Mouse (Mus musculus) mature B cell (primary cell): ENCODE results near the gene Edem1.

Source experiments
- in situ Hi-C: fragments of 300-500 bp; cut with MboI; formaldehyde crosslinking; loops from 2 replicates; pipeline ENCODE4 v1.14.3; 2019

Gene Edem1

GRCm38 (mm10) chr6:108828234-108828868 is at the start of gene Edem1:
TSS of gene Edem1 (plus strand) at chr6:108828641.
- in situ Hi-C loops = no loop called here

DNA sequence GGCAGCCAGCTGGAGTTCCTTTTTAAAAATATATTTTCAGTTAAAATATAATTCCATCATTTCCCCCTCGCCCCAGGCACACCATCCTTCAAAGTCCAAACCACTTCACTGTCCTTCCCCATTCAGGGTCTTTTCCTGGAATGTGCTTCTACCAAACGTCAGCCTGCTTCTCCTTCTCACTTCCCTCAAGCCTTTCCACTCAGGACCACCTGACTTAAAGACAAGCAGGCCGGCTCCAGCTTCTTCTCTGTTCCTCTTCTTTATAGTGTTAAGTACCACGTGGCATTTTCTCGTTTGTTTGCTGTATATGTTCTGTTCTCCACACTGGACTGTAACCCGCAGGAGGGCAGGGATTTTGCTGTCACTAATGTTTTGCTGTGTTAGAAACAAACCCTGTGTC is 46.6 kb upstream of the Edem1 start:
- in situ Hi-C loops = no loop called here

- in situ Hi-C loops = no loop called here
These were observed 45.8 kb upstream of the Edem1 start, which contains the start of gene Arl8b for GRCm38 (mm10) chr6:108782526-108783183. TSS of gene Arl8b (plus strand) at chr6:108783099.

DNA sequence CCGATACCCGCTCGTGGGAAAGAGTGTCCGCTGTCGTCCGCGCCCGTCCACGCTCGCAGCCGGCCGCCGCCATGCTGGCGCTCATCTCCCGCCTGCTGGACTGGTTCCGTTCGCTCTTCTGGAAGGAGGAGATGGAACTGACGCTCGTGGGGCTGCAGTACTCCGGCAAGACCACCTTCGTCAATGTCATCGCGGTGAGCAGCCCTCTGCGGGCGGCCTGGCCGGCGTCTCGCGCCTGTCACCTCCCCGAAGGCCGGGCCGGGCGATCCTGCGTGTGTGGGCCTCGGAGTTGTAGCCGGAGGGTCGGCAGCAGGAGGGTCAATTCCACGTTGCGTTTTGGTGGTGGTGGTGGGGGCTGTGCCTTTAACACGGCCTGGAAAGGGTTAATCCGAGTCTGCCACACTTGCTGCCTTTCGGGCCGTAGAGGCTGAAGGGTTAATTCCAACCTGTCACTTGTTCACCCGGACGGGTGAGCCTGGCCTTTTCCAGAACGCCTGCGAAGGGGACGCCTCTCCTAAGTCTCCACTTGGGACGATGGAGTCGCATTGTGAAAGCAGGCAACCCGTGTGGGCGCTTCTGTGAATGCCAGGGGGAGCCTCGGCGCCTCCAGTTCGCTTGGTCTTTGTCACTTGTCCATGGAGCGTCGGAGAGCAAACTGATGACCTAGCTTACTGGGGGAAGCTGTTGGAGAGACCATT is 45.1 kb upstream of the Edem1 start:
- in situ Hi-C loops = no loop called here

DNA sequence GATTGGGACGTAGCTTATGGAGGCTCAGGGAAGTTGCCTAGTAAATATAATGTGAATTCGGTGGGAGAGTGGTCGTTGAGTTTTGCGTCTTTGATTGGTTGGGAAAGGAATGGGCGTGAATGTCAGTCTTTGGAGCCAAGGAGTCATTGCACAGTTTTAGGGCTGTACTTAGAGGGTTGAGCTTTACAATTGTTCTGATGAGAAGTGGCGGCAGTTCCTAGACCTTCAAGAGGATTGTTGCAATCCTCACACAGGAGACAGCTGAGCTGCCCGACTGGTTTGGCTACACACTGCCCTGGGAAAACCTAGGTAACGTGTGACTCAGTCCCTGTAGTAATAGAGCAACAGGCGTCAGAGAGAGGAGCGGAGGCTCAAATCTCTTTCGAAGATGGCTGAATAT is 44.4 kb upstream of the Edem1 start:
- in situ Hi-C loops = no loop called here

DNA sequence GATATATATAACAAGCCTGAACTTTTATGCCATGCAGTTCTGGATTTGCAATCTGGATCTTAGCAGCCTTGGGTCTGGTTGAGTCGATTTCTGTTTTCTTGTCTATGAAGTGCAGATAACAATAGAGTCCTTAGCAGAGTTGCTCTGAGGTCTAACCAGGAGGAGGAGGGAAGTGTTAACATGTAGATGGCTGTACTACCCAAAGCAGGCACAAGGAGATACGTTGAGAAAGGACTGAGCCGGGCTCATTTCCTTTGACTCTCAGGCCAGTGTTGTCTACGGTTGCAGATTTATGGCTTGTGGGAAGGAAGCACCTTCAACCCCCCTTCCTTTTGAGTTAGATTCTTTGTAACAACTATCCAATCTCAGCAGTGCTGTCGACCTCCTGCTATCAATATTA is 43.6 kb upstream of the Edem1 start:
- in situ Hi-C loops = no loop called here

DNA sequence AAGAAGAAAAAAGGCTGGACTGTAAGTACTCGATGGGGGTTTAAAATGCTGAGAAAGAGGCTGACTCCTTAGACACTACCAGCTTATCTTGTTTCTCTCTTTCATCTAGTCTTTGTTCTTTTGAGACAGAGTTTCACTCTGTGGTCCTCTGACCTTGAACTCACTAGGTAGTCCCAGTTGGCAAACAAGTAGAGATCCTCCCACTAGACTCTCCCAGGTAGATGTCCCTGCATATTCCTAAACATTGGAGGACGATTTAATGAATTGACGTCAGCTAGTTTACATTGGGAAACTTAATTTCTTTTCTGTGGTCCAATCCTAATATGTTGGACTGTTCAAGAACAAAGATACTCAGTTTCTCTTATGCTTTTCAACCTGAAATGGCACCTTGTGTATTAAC is 42.9 kb upstream of the Edem1 start:
- in situ Hi-C loops = no loop called here

DNA sequence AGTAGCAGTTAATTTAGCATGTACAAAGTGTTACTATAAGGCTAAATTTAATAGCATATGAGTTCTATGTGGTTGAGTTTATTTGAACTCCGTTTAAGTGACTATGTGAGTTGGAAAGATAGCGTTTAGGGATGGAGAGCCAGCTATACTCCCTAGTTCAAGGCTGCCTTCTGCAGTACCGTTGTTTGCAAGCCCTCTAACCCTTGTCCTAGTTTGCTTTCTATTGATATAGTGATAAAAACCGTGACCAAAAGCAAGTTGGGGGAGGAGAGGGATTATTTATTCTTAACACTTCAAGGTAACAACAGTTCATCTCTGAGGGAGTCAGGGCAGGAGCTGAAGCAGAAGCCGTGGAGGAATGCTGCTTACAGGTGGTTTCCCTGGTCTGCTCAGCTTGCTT is 36.9 kb upstream of the Edem1 start:
- in situ Hi-C loops = no loop called here

DNA sequence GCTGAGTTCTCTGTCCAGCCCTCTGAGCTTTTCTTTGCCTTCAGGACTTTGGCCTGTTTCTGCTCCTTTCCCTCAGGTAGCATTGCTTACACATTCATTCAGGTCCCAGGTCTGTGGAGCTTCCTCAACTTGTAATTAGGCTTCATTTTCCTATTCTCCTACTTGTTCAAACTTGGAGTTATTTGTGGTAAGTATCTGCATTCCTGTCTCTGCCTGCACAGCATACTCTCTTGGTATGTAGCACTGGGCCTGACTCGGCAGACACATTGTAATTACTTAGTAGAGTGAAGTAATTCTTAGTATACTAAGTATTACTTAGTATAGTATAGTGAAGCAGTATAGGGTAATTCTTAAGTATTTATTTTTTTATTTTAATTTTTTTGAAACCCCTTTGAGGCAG is 32.5 kb upstream of the Edem1 start:
- in situ Hi-C loops = no loop called here

DNA sequence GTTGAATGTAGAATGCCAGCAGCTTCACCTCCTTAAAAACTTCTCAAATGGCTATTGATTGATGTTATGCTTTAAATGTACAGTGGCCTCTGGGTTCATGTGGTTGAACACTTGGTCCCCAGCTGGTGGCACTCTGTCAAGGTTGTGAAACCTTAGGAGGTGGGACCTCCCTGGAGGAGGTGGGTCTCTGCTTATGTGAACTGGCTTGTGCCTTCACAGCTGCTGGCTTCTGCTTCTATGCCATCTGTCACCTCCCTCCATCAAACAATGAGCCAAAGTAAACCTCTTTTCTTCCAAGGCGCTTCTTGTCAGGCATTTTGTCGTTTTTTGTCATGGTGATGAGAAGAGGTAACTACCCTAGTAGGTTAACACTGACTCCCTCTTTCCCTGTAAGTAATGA is 31.7 kb upstream of the Edem1 start:
- in situ Hi-C loops = no loop called here

DNA sequence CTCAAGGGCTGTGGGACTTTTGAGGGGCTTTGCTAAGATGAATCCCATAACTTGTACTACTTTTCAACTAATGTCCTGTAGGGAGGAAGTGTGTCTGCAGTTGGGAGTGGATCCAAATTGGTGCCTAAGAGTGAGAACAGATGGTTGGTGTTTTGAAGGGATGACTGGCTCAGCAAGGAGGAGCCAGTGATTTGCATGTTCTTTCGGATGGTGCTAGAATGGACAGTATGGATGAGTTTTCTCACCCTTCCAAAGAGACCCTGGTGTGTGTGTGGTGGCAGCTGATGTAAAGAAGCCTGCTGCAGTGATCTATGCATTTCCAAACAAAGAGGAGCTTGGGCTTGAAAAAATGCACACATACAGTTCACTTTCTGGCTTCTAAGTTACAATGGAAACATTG is 23.2 kb upstream of the Edem1 start:
- in situ Hi-C loops = no loop called here

DNA sequence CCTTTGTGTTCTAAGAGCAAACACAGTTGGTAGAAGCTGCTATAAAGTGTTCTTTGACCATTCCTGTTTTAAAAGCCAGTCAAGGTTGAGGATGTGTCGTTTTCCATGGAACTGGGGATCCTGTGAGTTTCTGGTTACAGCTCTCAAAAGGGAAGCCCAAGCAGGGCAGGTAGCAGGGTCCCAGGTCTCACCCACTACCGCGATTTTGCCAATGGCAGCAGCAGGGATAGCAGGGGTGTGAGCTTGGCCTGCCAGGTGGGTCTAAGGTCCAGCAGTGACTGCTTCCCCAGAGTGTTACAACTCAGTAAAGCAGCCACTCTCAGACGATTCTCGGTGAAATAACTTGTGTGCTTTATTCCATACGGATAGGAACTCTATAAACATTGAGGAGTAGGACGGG is 22.6 kb upstream of the Edem1 start:
- in situ Hi-C loops = no loop called here

DNA sequence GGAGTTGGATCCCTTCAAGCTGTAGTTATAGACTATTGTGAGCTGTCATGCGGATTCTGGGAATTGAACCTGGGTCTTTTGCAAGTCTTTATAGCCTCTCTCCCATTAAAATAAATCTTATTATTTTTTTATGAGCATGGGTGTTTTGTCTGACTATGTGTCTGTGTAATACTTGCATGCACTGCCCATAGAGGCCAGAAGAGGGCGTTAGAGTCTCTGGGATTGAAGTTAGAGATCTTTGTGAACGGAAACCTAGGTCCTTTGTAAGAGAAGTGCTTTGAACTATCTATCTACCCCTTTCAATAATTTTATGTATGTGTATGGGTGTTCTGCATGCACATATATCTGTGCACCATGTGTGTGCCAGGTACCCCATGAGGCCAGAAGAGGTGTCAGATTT is 21.0 kb upstream of the Edem1 start:
- in situ Hi-C loops = no loop called here

- in situ Hi-C loops = no loop called here
These were observed 19.7 kb upstream of the Edem1 start for GRCm38 (mm10) chr6:108808786-108809185.

GRCm38 (mm10) chr6:108810237-108810636 is 18.2 kb upstream of the Edem1 start:
- in situ Hi-C loops = no loop called here

GRCm38 (mm10) chr6:108812134-108812533 is 16.3 kb upstream of the Edem1 start:
- in situ Hi-C loops = no loop called here

DNA sequence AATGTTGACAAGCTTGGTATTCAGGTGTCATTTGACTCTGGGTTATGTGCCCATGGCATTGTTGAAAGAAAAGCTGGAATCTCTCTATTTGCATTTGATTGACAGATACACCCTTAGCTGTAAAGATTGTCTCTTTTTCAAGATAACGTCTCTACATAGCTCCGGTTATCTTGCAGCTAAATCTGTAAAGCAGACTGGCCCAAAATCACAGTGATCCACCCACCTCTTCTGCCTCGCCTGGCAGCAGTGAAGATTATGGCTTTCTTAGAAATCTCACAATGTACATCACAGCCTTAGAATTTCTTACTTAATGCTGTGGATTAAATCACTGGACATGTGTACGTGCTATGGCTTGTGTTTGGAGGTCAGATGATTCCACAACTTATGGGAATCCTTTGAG is 10.9 kb upstream of the Edem1 start:
- in situ Hi-C loops = no loop called here

GRCm38 (mm10) chr6:108824816-108825545 is 3.5 kb upstream of the Edem1 start:
- in situ Hi-C loops = no loop called here

DNA sequence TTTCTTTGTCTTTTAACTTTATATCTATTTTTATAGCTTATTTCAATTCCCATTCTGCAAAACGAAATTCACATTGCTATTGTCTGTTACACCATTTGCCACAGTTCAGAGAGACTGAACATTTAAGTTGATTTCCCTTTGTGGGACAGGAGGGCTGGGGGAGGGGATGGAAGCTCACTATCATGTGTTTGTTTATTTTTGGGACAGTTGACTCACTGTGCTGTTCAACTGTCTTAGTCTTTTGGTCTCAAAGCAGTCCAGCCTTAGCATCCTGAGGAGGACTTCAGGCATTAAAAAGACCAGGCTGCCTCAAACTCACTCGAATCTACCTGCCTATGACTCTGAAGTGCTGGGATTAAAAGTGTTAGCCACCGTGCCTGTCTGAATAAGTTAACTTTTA is 2.4 kb upstream of the Edem1 start:
- in situ Hi-C loops = no loop called here

DNA sequence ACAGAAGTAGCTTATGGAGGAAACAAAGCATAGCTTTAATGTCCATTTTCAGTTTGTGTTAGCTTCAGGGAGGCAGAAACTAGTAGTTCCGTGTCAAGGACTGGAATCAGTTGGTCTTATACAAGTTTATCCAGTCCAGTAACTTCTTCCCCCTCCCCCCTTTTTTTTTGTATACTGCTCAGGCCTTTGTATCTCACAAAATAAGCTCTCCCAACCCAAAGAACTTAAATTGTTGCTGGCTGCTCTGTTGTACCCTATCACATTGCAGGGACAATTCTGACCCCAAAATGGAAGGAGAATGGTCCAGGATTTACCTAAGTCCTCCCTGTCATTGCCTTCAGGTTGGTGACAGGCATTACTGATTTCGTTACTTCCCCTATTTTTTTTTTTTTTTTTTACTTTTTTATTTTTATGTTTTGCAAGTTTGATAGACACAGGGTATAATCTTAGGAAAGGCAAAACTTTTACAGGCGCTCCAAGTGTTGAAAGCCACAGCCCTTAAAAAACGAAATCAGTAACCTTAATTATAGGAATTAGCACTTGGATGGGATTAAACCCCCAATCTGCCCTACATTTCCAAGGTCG is 1.0 kb upstream of the Edem1 start:
- in situ Hi-C loops = no loop called here

- in situ Hi-C loops = no loop called here
These were observed 431 bp downstream of the Edem1 start for GRCm38 (mm10) chr6:108828872-108829271.
